Mouse (Mus musculus) testis, postnatal 10 days (tissue): ENCODE measurements around the gene Cdkal1.

Experiments used
- DNase-seq: peaks from one replicate; pipeline ENCODE4 v3.0.0; 2021; ENCODE audit warnings: low spot score

Cdkal1 gene

DNA sequence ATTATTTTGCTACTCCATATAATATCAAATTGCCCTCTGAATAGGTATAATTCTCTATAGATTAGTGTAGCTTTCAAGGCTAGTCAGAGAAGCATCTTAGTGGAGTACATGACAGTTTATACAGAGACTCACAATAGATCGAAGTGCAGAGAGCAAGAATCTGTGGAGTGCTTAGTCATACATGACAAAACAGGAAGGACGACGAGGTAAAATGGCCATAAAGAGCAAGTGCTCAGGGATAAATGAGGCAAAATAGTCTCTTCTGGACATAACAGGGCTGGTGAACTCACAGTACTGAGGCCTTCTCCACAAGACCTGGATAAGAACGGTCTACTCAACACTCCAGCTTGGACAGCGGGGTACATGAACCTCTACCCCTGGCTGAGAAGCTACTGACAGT is 155.6 kb downstream of the Cdkal1 start:
- DNase-seq, result no peak

DNA sequence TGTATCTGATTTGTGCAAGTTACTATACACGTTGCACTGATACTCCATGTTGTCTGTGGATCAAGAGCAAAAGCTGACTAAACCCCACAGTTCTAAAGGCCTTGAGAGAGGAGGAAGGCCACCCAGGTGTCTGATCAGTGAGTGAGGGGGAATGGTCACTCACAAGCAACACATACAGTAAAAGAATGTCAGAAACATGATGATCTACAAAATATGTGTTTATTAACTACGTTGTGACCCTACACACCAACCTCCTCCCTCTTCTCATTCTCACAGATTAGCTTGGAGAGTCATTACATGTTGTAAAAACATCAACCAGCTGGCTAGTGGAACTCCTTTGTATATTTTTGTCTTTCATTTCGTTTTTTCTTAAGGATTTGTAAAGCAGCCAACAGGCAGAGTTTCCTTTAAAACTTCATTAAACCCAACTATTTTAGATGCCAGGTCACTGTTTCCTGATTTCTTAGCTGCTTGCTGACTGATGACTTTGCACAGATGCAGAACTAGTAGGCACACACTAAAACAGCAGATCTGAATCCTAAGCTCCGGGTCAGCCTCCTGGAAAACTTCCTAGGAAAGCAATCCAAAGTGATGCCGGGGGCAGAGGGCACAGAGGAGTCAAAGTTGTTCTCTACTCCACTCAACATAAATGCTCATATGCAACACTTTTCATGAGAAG is 157.0 kb downstream of the Cdkal1 start:
- DNase-seq, result no peak

- no peak for DNase-seq
Measured at GRCm38 (mm10) chr13:29697230-29697629, 158.2 kb downstream of the Cdkal1 start.

GRCm38 (mm10) chr13:29690734-29691133 is 164.7 kb downstream of the Cdkal1 start:
- no peak for DNase-seq

DNA sequence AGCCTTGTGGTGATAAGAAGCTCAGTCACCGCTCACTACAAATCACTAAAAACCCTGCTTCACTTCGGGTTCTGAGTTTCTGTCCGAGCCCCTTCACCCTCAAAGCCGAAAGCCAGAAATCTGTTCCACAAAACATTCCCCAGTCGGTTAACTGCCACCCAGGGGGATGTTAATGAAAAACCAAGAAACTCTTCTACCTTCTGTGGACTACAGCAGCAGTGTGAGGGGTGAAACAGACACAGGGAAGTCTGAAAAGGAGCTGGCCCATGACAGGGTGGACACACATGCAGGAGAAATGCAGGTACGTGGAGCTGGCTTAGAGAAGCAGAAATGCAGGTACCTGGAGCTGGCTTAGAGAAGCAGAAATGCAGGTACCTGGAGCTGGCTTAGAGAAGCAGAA is 166.6 kb downstream of the Cdkal1 start:
- DNase-seq, result no peak

DNA sequence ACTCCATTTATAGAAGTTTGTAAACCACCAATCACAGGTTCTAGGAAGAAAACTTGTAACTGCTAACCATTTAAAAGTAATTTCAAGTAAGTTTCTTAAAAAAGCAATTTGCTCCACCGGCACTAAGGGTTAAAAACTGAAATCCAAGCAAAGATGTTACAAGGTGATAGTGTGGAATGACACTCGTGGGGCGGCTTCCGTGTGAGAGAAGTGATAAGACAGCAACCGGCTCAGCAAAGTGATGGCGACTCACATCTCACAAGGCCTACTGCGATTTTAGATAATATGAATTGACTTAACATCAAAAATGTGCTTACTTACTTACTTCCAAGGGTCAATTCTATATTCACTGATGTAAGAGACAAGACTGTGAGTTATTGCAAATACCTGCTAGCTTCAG is 167.6 kb downstream of the Cdkal1 start:
- DNase-seq, result no peak

- no peak for DNase-seq
Measured at GRCm38 (mm10) chr13:29679479-29680186, 175.8 kb downstream of the Cdkal1 start.

DNA sequence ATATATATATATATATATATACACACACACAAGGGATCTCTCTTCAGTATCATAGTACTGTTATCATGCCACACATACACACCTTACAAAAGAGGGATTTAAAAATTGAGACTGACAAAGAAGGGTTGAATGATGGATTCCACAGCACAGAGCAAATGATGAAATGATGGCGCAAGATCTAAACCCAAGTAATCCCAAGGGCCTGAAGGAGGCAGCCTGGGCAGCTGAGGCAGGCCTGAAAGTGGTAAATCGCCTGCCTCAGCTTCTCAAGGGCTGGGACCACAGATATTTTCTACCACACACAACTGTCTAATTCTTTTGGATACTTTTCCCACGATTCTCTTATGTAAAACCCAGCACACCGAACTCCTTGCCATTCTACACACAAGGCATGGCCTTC is 177.9 kb downstream of the Cdkal1 start:
- no peak for DNase-seq

- DNase-seq, result no peak
Measured at GRCm38 (mm10) chr13:29670626-29671025, 184.8 kb downstream of the Cdkal1 start.

DNA sequence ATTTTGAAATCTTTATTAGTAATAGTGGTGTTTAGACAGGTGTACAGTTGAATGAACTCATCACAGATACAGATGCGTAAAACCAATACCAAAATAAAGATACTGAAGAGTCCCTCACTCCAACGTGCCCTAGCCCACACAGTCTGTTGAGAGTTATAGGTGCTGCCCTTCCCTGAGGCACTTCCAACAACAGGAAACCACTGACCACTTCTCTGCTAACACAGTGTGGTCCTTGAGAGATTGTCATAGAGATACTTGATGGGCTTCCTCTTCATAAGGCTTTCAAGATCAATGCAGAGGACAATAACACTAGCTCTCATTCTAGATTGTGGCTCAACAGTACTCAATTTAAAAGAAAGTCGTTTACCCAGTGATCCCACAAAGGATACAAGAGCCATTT is 191.6 kb downstream of the Cdkal1 start:
- no peak for DNase-seq

DNA sequence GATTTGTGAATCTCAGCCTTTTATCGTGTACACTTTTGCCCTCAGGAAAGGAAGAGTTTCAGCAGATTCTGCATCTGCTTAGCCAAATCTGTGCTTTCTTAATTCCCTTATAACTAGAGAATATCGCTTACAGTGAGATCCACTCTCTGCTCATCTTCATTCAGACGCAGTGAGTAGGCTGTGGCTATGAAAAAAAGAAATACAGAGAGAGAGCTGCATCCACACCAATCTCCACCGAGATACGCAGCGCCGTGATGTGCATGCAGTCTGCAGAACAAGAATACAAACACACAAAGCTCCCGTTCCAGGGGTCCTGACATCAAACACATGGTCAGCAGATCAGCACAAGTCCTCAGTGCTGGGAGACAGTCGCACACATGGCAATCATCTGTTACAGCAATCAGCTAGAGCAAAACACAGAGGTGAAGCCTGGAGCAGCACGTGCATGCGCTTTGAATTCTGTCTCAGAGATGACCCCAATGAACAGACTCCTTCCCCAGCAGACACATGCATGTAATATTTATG is 199.6 kb downstream of the Cdkal1 start:
- no peak for DNase-seq

DNA sequence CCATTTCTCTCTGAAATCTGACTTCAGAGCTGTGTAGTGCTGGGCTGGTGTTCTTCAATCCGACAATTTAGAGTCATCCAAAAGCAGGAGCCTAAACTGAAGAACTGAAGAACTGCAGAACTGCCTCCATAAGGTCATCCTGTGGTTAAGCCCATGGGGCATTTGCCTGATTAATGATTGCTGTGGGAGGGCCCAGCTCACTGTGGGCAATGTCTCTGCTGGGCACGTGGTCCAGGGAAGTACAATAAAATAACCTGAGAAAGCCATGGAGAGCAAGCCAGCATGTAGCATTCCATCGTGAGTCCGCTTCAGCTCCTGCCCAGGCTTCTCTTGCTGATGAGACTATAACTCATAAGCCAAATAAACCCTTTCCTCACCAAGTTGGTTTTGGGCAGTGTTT is 202.1 kb downstream of the Cdkal1 start:
- no peak for DNase-seq

GRCm38 (mm10) chr13:29652791-29653190 is 202.7 kb downstream of the Cdkal1 start:
- DNase-seq, result no peak

DNA sequence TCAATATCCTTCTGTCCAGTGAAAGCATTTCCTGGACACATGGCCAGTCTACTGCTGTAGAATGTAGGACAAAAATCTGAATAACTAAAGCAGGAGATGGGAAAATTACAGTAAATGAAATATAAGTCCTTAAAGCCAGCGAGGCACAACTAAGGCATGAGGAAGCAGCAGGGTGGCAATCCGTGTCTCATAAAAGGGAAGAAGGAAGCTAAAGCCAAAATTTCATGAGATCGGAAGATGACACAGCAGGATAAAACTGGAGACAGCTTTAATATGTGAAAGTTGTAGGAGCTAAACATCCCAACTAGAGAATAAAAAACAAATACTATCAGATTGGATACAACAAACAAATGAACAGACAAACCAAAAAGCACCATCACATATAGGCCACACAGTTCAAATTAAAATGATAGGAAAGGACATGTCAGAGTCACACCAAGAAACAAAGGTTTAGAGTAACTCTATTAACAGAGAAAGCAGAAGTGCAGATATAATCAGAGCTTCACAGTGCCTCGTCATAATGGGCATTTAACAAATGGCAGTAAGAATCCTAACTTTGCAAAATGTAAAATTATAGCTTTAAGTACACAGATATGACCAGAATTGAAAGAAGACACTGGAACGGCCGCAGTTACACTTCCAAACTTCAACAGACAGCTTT is 204.8 kb downstream of the Cdkal1 start:
- DNase-seq, result no peak

- no peak for DNase-seq
Measured at GRCm38 (mm10) chr13:29649593-29649992, 205.9 kb downstream of the Cdkal1 start.

DNA sequence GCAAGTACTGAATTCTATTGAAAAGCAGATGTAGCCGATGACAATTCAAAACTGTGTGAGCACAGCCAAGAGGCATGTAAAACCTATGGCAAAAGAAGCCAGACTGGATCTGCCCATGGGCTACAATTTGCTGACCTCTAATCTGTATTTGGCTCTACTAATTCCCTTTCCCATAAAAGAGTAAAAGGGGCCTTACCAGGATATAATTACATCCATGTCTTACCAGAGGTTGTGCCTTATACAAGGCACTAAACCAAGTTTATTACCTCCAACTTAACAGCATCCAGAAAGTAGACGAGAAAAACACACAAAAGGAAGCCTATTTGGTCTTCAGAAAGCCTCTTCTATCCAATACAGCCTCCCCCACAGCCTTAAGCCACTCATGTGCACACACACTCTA is 213.2 kb downstream of the Cdkal1 start:
- no peak for DNase-seq

- no peak for DNase-seq
Measured at GRCm38 (mm10) chr13:29641200-29641599, 214.3 kb downstream of the Cdkal1 start.

DNA sequence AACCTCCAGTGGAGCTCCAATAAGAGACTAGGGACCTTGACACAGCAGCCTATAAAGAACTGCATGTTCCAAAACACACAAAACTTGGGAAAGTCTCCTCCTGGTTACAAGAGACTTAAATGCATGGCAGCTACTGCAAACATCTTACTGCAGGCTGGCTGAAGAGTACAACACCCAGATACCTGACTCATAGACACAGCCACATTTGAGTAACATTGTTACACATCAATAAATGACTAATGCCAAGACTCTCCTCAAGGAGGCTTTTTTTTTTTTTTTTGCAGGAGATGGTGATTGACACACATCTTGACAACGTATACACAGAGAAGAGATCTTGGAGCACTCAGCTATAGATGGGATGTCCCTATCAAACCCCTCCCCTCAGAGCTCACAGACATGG is 215.3 kb downstream of the Cdkal1 start:
- no peak for DNase-seq

DNA sequence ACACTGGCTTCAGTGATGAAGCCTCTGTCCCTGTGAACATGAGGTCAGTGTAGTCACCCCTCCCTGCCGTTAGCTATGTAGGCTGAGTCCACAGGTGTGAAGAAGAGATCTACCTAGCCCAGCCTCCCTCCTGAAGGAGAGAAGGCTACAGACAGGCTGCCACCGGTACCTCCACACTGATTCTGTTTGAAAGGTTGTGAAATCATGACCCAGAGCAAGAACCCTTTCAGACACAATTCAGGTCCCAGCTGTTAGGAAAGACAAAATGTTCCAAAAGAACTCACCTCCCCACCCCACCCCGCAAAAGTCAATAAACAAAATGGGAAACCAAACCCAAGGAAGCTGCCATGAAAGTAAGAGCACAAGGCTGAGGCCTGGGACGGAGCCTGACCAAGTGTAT is 217.2 kb downstream of the Cdkal1 start:
- no peak for DNase-seq

DNA sequence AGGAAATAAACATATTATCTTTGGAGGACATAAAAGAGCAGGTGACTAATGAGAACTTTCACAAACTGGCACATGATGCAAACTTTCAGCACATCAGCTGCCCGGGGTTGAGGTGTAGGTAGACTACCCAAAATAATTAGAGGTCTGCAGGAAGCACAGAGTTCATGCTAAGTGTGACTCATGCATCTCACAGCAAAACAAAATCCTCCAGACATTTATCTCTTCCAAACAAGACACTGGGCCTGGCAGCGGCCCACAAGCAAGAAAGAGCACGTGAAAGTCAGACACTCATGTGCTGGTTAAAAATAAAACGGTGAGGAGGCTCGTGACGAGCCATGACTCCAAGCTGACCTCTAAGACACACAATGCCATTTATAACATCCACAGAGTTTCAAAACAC is 217.7 kb downstream of the Cdkal1 start:
- no peak for DNase-seq

DNA sequence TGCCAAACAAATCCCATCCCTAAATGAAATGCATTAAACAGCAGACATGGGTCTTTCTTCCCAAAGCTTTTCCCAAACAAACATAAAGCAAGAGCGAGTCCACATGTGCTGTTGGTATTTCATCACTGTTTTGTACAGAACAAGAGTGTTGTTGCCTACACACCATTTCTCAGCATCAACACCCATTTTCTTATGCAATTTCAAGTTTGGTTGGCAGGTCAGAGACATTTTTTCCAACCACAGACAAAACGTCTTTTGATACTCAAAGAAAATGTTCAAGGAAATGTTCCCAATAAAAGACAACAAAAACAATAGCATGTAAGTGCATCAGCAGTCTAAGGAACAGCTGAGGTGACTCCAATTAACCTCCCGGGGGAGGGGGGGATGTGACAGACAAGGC is 219.9 kb downstream of the Cdkal1 start:
- no peak for DNase-seq

GRCm38 (mm10) chr13:29631342-29631741 is 224.1 kb downstream of the Cdkal1 start:
- no peak for DNase-seq

GRCm38 (mm10) chr13:29628607-29629006 is 226.9 kb downstream of the Cdkal1 start:
- DNase-seq, result peak; percentile 50
